7 mouse cellular contexts compared by ENCODE assay signal in genomic region chr2:128713548-128714003, GRCm38 (mm10). TPM values are rescaled to one million over a fixed set of nuclear protein-coding genes. Genes with fewer than 3 reads are reported as not detected.
DNase-seq lines count a peak whose midpoint lies in the region; ATAC-seq and TF ChIP-seq lines count a peak whose summit lies in the region.

No protein-coding gene starts in this region.

- no peak for ATAC-seq in midbrain, embryonic 11.5 days (ENCODE audit: low FRiP score)
- no peak for ATAC-seq in midbrain, embryonic 15.5 days (replicated peaks)
- peak; percentile 58 for ATAC-seq in lung, postnatal 0 days

- H3K9me3 ChIP-seq in midbrain, embryonic 11.5 days (ENCODE audit: control insufficient read depth, low read length) = no peaks in the 10 kb centered on the region
- no peaks in the 10 kb centered on the region for H3K9me3 ChIP-seq in midbrain, embryonic 15.5 days
- no peaks in the 10 kb centered on the region for H3K9me3 ChIP-seq in lung, postnatal 0 days (ENCODE audit: low read length)

- no peak for TF ChIP-seq CTCF in lung, postnatal 0 days (IDR thresholded peaks at IDR 0.05)

- H3K27ac ChIP-seq in midbrain, embryonic 11.5 days (ENCODE audit: low read depth, low read length) = no peak overlapping the region
- no peak overlapping the region for H3K27ac ChIP-seq in midbrain, embryonic 15.5 days
- H3K27ac ChIP-seq in lung, postnatal 0 days (ENCODE audit: low read length) = peak overlapping the region; percentile 54; the same call in 1 of the 2 replicates

- H3K36me3 ChIP-seq in midbrain, embryonic 11.5 days (ENCODE audit: control insufficient read depth, insufficient read depth, low read length) = no peaks in the 10 kb centered on the region
- H3K36me3 ChIP-seq in midbrain, embryonic 15.5 days (replicated peaks) = no peaks in the 10 kb centered on the region
- no peaks in the 10 kb centered on the region for H3K36me3 ChIP-seq in lung, postnatal 0 days (ENCODE audit: insufficient read depth, low read length)

- no peak for TF ChIP-seq EP300 in lung, postnatal 0 days (IDR thresholded peaks at IDR 0.05)

- H3K4me2 ChIP-seq in midbrain, embryonic 11.5 days = no peak overlapping the region
- H3K4me2 ChIP-seq in midbrain, embryonic 15.5 days = no peak overlapping the region
- no peak overlapping the region for H3K4me2 ChIP-seq in lung, postnatal 0 days (replicated peaks; ENCODE audit: low read depth, low read length)

- H3K27me3 ChIP-seq in midbrain, embryonic 11.5 days (ENCODE audit: control insufficient read depth, insufficient read depth, low read length) = no peaks in the 10 kb centered on the region
- no peaks in the 10 kb centered on the region for H3K27me3 ChIP-seq in midbrain, embryonic 15.5 days (replicated peaks)
- H3K27me3 ChIP-seq in lung, postnatal 0 days (replicated peaks; ENCODE audit: insufficient read depth, low read length) = no peaks in the 10 kb centered on the region

- H3K4me3 ChIP-seq in midbrain, embryonic 11.5 days (ENCODE audit: low read depth, low read length) = no peak overlapping the region
- H3K4me3 ChIP-seq in midbrain, embryonic 15.5 days = no peak overlapping the region
- no peak overlapping the region for H3K4me3 ChIP-seq in lung, postnatal 0 days (ENCODE audit: low read depth, low read length)

- 69% methylated on average over 5 of the region's 5 CpGs for WGBS in midbrain, embryonic 11.5 days
- WGBS in midbrain, embryonic 15.5 days = 69% methylated on average over 5 of the region's 5 CpGs
- 42% methylated on average over 5 of the region's 5 CpGs for WGBS in lung, postnatal 0 days

- H3K4me1 ChIP-seq in midbrain, embryonic 11.5 days (ENCODE audit: control insufficient read depth, insufficient read depth, low read length) = no peaks in the 10 kb centered on the region
- H3K4me1 ChIP-seq in midbrain, embryonic 15.5 days = no peaks in the 10 kb centered on the region
- H3K4me1 ChIP-seq in lung, postnatal 0 days (ENCODE audit: insufficient read depth, low read depth, low read length) = peaks cover 18% of the 10 kb centered on the region; the same call in 1 of the 2 replicates

- H3K9ac ChIP-seq in midbrain, embryonic 11.5 days (ENCODE audit: low read length) = no peak overlapping the region
- no peak overlapping the region for H3K9ac ChIP-seq in midbrain, embryonic 15.5 days
- H3K9ac ChIP-seq in lung, postnatal 0 days (replicated peaks; ENCODE audit: low read depth) = no peak overlapping the region

- peak; percentile 87 for DNase-seq in midbrain, embryonic 11.5 days (ENCODE audit: low spot score, missing footprints)
- DNase-seq in forelimb bud, embryonic 11.5 days (ENCODE audit: low read depth, low spot score) = peak; percentile 99
- DNase-seq in kidney, adult 9 months = peak; percentile 82
- peak; percentile 67 for DNase-seq in lung, postnatal 0 days (ENCODE audit: low spot score)
- no peak for DNase-seq in thymus, postnatal 25 days
- no peak for DNase-seq in thymus, postnatal 14 days

RNA-seq across cellular contexts. Expression of gene Mertk, which starts 14.8 kb away (rescaled TPM):
- 3.0 and 4.3 TPM in 2 replicates for polyA plus RNA-seq in midbrain, embryonic 11.5 days (2014; fragmentation: Nextera tagmentation; extraction: Ambion mirVana)
- 1.5 and 1.8 TPM in 2 replicates for polyA plus RNA-seq in midbrain, embryonic 15.5 days (2015; fragmentation: Nextera tagmentation; extraction: Ambion mirVana)
- polyA plus RNA-seq in lung, postnatal 0 days (2015; fragmentation: Nextera tagmentation; extraction: Ambion mirVana) = 8.3 and 10.4 TPM in 2 replicates

RNA-seq across cellular contexts. Expression of gene Anapc1, which starts 26.4 kb away (rescaled TPM):
- 86.5 and 100 TPM in 2 replicates for polyA plus RNA-seq in midbrain, embryonic 11.5 days (2014; fragmentation: Nextera tagmentation; extraction: Ambion mirVana)
- 50.8 and 52.8 TPM in 2 replicates for polyA plus RNA-seq in midbrain, embryonic 15.5 days (2015; fragmentation: Nextera tagmentation; extraction: Ambion mirVana)
- polyA plus RNA-seq in lung, postnatal 0 days (2015; fragmentation: Nextera tagmentation; extraction: Ambion mirVana) = 15.9 and 20.4 TPM in 2 replicates

Comparison
In these comparisons a context has a peak if more than half of its experiments do, and no peak if none do; other contexts are left out.
1. DNase-seq: peak in midbrain, embryonic 11.5 days (single experiment), forelimb bud, embryonic 11.5 days (single experiment), kidney, adult 9 months (single experiment) and lung, postnatal 0 days (single experiment); none in thymus, postnatal 25 days (single experiment) and thymus, postnatal 14 days (single experiment).